Mouse (Mus musculus) layer of hippocampus, adult 11-12 months (tissue): ENCODE results near the gene Sema4d.

Experiments
- DNase-seq: peaks from one replicate; pipeline ENCODE4 v3.0.0; 2022; ENCODE audit warnings: low spot score

Sema4d gene

DNA sequence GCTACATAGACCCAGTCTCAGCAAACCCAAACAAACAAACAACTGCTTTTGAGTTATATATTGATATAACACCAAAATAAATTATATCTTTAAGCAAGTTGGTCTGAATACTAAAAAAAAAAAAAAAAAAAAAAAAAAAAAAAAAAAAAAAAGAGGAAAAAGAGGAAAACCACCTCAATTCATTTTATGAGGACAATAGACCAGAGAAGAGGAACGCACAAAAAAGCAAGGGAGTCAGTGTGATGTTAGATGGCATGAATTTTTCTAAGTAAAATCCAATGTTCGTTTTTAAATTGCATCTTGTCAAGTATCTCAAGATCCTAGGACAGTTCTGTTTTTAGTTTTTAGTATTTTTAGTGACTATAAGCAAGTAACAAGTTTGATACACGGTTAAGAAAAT, 152.1 kb downstream of the Sema4d start:
- DNase-seq, result no peak

DNA sequence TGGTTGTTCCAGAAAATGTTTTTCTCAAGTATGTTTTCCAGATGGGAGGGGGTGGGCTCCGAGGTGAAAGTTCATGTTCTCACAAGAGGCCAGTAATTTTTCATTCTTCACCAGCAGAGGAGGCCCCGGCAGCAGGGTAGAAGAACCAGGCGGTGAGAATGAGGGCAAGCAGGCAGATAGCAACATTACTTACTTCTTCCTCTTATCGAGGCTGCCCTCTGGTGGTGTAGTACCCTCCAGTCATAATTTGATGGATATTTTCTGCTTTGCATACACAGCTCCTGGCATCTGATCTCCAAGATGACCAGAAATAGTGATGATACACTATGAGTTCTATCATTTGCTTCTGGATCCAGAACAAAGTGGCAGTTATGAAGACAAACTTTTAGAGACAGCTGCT, 154.6 kb downstream of the Sema4d start:
- no peak for DNase-seq
